In the genomic region with DNA sequence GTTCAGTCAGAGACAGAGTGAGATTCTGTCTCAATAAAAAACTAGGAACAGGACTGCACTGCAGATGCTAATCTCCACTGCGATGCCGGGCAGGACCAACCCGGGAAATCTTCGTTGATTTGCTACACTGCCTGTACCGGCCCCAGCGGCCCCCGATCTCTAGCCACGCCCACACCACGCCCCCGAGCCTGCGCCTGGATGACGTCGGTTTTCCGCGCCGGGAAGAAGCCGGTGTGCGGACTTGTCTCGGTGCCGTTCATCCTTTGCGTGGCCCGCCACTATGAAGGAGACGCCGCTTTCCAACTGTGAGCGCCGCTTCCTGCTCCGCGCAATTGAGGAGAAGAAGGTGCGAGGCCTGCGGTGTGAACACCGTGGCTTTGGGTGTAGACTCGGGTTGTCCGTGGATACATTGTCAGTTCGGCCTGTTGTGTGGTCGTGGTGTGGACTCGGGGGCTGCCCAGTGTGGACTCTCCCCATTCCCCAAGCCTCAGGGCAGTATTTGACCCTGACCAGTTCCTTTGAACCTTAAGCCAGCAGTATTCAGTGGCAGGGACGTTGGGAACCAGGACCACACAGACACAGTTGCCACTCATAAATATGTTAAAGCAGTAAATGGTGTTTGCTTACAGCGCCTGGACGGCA, we compare ENCODE assay signal across 8 mouse cellular contexts. TPM values are rescaled to one million over a fixed set of nuclear protein-coding genes. Genes with fewer than 3 reads are reported as not detected.
DNase-seq lines count a peak whose midpoint lies in the region; ATAC-seq and TF ChIP-seq lines count a peak whose summit lies in the region.

Exosc9 (plus strand) TSS at position 201 of the 642 bp plus-strand sequence.

- peak within 1 kb of the TSS; percentile 68 for H3K4me3 ChIP-seq in hindbrain, embryonic 16.5 days (ENCODE audit: low read length)
- H3K4me3 ChIP-seq in left cerebral cortex, adult 2 months: peak within 1 kb of the TSS; percentile 74

- H3K4me1 ChIP-seq in hindbrain, embryonic 16.5 days (ENCODE audit: control insufficient read depth, insufficient read depth, low read depth, low read length): peaks cover 12% of the 10 kb centered on the region

- H3K36me3 ChIP-seq in hindbrain, embryonic 16.5 days (ENCODE audit: control insufficient read depth, insufficient read depth, low read length): peaks cover 21% of the 10 kb centered on the region

- WGBS in hindbrain, embryonic 16.5 days: 0% methylated on average over 37 of the region's 39 CpGs

- H3K27ac ChIP-seq in hindbrain, embryonic 16.5 days (ENCODE audit: low read depth, low read length): peak within 1 kb of the TSS; percentile 79
- H3K27ac ChIP-seq in left cerebral cortex, adult 2 months: peak within 1 kb of the TSS; percentile 87

- TF ChIP-seq CTCF in left cerebral cortex, adult 2 months (IDR thresholded peaks at IDR 0.05): no peak

- DNase-seq in T-cell, adult 2 months (ENCODE audit: low spot score): peak; percentile 91
- DNase-seq in cerebellum, postnatal 36 days: peak; percentile 96
- peak; percentile 94 for DNase-seq in gastrocnemius, adult 18-20 months (ENCODE audit: low spot score)
- peak; percentile 96 to 98 for DNase-seq in left cerebral cortex, adult 2 months (ENCODE audit: extremely low spot score in 1 of 2, low spot score in 2 of 2)
- DNase-seq in right cerebral cortex, adult 2 months (ENCODE audit: low spot score in 2 of 2): peak; percentile 97 to 98
- peak; percentile 94 for DNase-seq in urinary bladder, postnatal 14 days (ENCODE audit: low spot score)

- H3K9me3 ChIP-seq in hindbrain, embryonic 16.5 days (ENCODE audit: control insufficient read depth, low read length): no peaks in the 10 kb centered on the region

- no peaks in the 10 kb centered on the region for H3K27me3 ChIP-seq in hindbrain, embryonic 16.5 days (replicated peaks; ENCODE audit: control insufficient read depth, insufficient read depth, low read length)

- peak within 1 kb of the TSS; percentile 89 for H3K4me2 ChIP-seq in hindbrain, embryonic 16.5 days (ENCODE audit: low read length)

- intact Hi-C loops in left cerebral cortex, adult 2 months (cut with DNase I): loop anchor here (1.0 kb wide), 2 partner anchors 20 to 31 kb away; partner anchors contain the start of genes Ccna2 and Gm11549

- peak within 1 kb of the TSS; percentile 74 for H3K9ac ChIP-seq in hindbrain, embryonic 16.5 days (ENCODE audit: low read depth, low read length)

- ATAC-seq in hindbrain, embryonic 16.5 days: peak; percentile 97
- ATAC-seq in megakaryocyte, adult 5-6 weeks (ENCODE audit: poor library complexity, severe bottlenecking): peak; percentile 99

RNA-seq across cellular contexts. Expression of gene Exosc9, which starts in this region (rescaled TPM):
- total RNA-seq in gastrocnemius, adult 18-20 months (2021): 10 to 100 TPM; 15.6 to 16.5 TPM
- polyA plus RNA-seq in hindbrain, embryonic 16.5 days (2015; fragmentation: Nextera tagmentation; extraction: Ambion mirVana): 73.4 and 81.9 TPM in 2 replicates
- 10 to 100 TPM; 37.2 to 42.7 TPM for total RNA-seq in left cerebral cortex, adult 2 months (2021)
- 48.9 and 57.0 TPM in 2 replicates for total RNA-seq in megakaryocyte, adult 5-6 weeks (2015)
- 60.9 and 76.3 TPM in 2 replicates for total RNA-seq in megakaryocyte, adult 5-6 weeks (2017)

Comparison
In these comparisons a context has a peak if more than half of its experiments do, and no peak if none do; other contexts are left out.
1. Peak in every context shown above with its lines: DNase-seq, ATAC-seq, H3K4me3 ChIP-seq and H3K27ac ChIP-seq.